Mouse (Mus musculus): ENCODE measurements at regions not wholly inside any gene's neighbourhood (a gene's known extent, or its start where the extent isn't known, plus 50 kb on each side); places are given as distances from the start of the nearest gene placed in this dataset.

GRCm38 (mm10) chr2:8562948-8563347 is 1053.6 kb upstream of the Celf2 start:
- DNase-seq (ENCODE audit: extremely low spot score, low spot score): no peak

- no peak for DNase-seq (ENCODE audit: extremely low spot score, low spot score)
These were observed 1036.8 kb upstream of the Celf2 start for GRCm38 (mm10) chr2:8546116-8546515.

- DNase-seq (ENCODE audit: extremely low spot score, low spot score): no peak
These were observed 1027.5 kb upstream of the Celf2 start for GRCm38 (mm10) chr2:8536842-8537241.

- no peak for DNase-seq (ENCODE audit: extremely low spot score, low spot score)
These were observed 989.1 kb upstream of the Celf2 start for GRCm38 (mm10) chr2:8498466-8498865.

- DNase-seq (ENCODE audit: extremely low spot score, low spot score): peak; percentile 22
These were observed 968.6 kb upstream of the Celf2 start for GRCm38 (mm10) chr2:8477827-8478528.

GRCm38 (mm10) chr2:8470546-8470945 is 961.2 kb upstream of the Celf2 start:
- no peak for DNase-seq (ENCODE audit: extremely low spot score, low spot score)

GRCm38 (mm10) chr2:8468989-8469388 is 959.6 kb upstream of the Celf2 start:
- no peak for DNase-seq (ENCODE audit: extremely low spot score, low spot score)

GRCm38 (mm10) chr2:8468351-8468750 is 959.0 kb upstream of the Celf2 start:
- DNase-seq (ENCODE audit: extremely low spot score, low spot score): no peak

- DNase-seq (ENCODE audit: extremely low spot score, low spot score): no peak
These were observed 958.3 kb upstream of the Celf2 start for GRCm38 (mm10) chr2:8467531-8468203.

GRCm38 (mm10) chr2:8452566-8453243 is 943.3 kb upstream of the Celf2 start:
- DNase-seq (ENCODE audit: extremely low spot score, low spot score): no peak

- DNase-seq (ENCODE audit: extremely low spot score, low spot score): no peak
These were observed 931.9 kb upstream of the Celf2 start for GRCm38 (mm10) chr2:8441230-8441629.

- DNase-seq (ENCODE audit: extremely low spot score, low spot score): no peak
These were observed 920.4 kb upstream of the Celf2 start for GRCm38 (mm10) chr2:8429652-8430343.

GRCm38 (mm10) chr2:8428145-8428544 is 918.8 kb upstream of the Celf2 start:
- no peak for DNase-seq (ENCODE audit: extremely low spot score, low spot score)

- no peak for DNase-seq (ENCODE audit: extremely low spot score, low spot score)
These were observed 918.4 kb upstream of the Celf2 start for GRCm38 (mm10) chr2:8427720-8428119.

GRCm38 (mm10) chr2:8415917-8416316 is 906.6 kb upstream of the Celf2 start:
- DNase-seq (ENCODE audit: extremely low spot score, low spot score): no peak

- no peak for DNase-seq (ENCODE audit: extremely low spot score, low spot score)
These were observed 884.8 kb upstream of the Celf2 start for GRCm38 (mm10) chr2:8394128-8394527.

- DNase-seq (ENCODE audit: extremely low spot score, low spot score): no peak
These were observed 880.2 kb upstream of the Celf2 start for GRCm38 (mm10) chr2:8389530-8389929.

- no peak for DNase-seq (ENCODE audit: extremely low spot score, low spot score)
These were observed 870.9 kb upstream of the Celf2 start for GRCm38 (mm10) chr2:8380246-8380645.

GRCm38 (mm10) chr2:8379590-8379989 is 870.2 kb upstream of the Celf2 start:
- DNase-seq (ENCODE audit: extremely low spot score, low spot score): no peak

GRCm38 (mm10) chr2:8347867-8348266 is 838.5 kb upstream of the Celf2 start:
- no peak for DNase-seq (ENCODE audit: extremely low spot score, low spot score)

- DNase-seq (ENCODE audit: extremely low spot score, low spot score): no peak
These were observed 835.4 kb upstream of the Celf2 start for GRCm38 (mm10) chr2:8344748-8345147.

- no peak for DNase-seq (ENCODE audit: extremely low spot score, low spot score)
These were observed 828.9 kb upstream of the Celf2 start for GRCm38 (mm10) chr2:8338271-8338670.
